Mouse (Mus musculus) cerebellum, postnatal 14 days (tissue): Measurements from ENCODE around the gene Yme1l1.

Experiments
- DNase-seq, 2 experiments: peaks; one replicate each; pipeline ENCODE4 v3.0.0; 2021; ENCODE audit warnings: mixed read lengths in 2 of 2

The Yme1l1 gene

GRCm38 (mm10) chr2:23155777-23156607, at the start of gene Yme1l1, which contains the start of gene Mastl:
TSS of gene Yme1l1 (plus strand) at chr2:23156369.
TSS of gene Mastl (minus strand) at chr2:23156024.
- peak; percentile 98 for DNase-seq

- DNase-seq: peak in 1 of 2 experiments; percentile 8
Observed at GRCm38 (mm10) chr2:23119573-23119972, 36.6 kb upstream of the Yme1l1 start.

GRCm38 (mm10) chr2:23155199-23155621, 959 bp upstream of the Yme1l1 start:
- no peak for DNase-seq

GRCm38 (mm10) chr2:23156608-23157081, 476 bp downstream of the Yme1l1 start:
- no peak for DNase-seq

- no peak for DNase-seq
Observed at GRCm38 (mm10) chr2:23172305-23172704, 16.1 kb downstream of the Yme1l1 start.

- DNase-seq: no peak
Observed at GRCm38 (mm10) chr2:23194366-23194765, 38.2 kb downstream of the Yme1l1 start.

- no peak for DNase-seq
Observed at GRCm38 (mm10) chr2:23201034-23201433, 44.9 kb downstream of the Yme1l1 start.

- DNase-seq: no peak
Observed at GRCm38 (mm10) chr2:23202900-23203670, 46.9 kb downstream of the Yme1l1 start.

- DNase-seq: peak; percentile 8 to 10
Observed at GRCm38 (mm10) chr2:23207070-23207526, 50.9 kb downstream of the Yme1l1 start, which contains the start of gene 4931423N10Rik. TSS of gene 4931423N10Rik (plus strand) at chr2:23207476.

GRCm38 (mm10) chr2:23213661-23214060, 57.5 kb downstream of the Yme1l1 start:
- no peak for DNase-seq

GRCm38 (mm10) chr2:23225199-23225598, 69.0 kb downstream of the Yme1l1 start:
- DNase-seq: no peak

- DNase-seq: no peak
Observed at GRCm38 (mm10) chr2:23228463-23228862, 72.3 kb downstream of the Yme1l1 start.

- peak; percentile 31 to 35 for DNase-seq
Observed at GRCm38 (mm10) chr2:23234065-23234773, 78.0 kb downstream of the Yme1l1 start.
